Mouse (Mus musculus) brain, embryonic 18.5 days (tissue): ENCODE results near the gene H2al1m.
"Not testable (repeated sequence)": the region's sequence is repeated elsewhere in the genome, so short reads cannot be mapped to it uniquely, and the experiment has no call there.

Source experiments
- DNase-seq: peaks from one replicate; pipeline ENCODE4 v3.0.0-alpha.2; 2012; ENCODE audit warnings: low read depth, low spot score

The H2al1m gene

DNA sequence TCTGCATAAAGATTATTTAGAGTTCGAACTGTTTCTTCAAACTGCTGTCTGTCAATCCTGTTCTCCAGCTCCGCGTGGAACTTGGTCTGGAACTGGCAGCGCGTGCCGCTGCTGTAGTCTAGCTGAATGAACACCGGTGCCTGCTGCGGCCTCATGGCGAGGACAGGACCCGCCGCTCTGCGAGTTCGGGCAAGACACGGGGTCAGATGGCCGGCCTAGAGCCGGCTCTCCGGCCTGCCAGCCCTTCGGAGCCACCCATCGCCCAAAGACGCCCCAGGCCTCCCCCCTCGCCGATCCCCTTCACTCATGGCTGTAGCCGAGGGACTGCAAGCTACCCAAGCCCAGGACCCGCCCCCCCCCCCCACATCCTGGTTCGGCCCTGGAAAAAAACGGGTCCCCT is 44.4 kb downstream of the H2al1m start:
- DNase-seq, result not testable (repeated sequence)

DNA sequence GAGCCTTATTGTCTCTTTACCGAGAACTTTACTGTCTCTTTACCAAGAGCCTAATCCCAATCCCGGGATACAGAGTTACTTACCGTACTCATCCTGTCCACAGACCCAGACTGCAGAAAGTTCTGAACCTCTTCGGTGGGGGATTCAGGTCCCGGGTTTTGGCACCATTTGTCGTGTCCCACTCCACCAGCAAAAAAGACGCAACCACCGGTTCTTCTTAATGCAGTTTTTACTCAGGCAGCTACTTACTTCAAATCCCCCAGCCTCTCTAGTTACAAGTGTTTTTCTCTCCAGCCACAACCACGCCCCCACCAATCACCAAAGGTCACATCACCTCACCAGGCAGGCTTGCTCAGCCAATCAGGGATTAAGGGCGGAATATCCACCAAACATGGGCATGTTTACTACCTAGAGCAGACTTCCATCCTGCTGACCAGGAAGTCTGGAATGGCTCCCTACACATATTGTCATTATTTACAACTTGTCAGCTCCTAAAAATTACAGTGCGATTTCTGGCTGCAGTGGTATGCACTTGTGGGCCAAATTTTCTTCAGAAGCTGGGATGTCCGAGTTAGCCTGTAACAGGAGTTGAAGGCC is 48.9 kb downstream of the H2al1m start:
- not testable (repeated sequence) for DNase-seq

DNA sequence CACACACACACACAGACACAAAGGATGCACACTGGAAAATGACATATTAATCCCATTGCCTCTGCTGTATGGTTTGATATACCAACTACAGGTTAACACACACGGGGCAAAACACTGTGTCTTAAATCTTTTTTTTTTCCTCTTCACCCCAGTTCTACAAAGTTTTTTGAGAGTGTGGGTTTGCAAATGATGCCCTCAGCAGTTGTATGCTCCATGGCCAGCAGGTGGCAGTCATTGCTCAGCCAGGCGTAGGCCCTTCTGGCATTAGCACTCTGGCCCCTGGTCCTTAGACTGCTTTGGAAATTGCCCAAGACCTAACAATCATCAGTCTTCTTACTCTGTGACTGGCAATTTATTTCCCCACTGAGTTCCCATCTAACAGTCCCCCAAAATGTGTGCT is 49.5 kb downstream of the H2al1m start:
- DNase-seq, result not testable (repeated sequence)
